Mouse (Mus musculus) embryo, embryonic 9.5 days (tissue): ENCODE measurements at regions not wholly inside any gene's neighbourhood (a gene's known extent, or its start where the extent isn't known, plus 50 kb on each side); places are given as distances from the start of the nearest gene placed in this dataset.

Source experiments
- DNase-seq: peaks from one replicate; pipeline ENCODE4 v3.0.0-alpha.2; 2017; ENCODE audit errors: extremely low spot score

DNA sequence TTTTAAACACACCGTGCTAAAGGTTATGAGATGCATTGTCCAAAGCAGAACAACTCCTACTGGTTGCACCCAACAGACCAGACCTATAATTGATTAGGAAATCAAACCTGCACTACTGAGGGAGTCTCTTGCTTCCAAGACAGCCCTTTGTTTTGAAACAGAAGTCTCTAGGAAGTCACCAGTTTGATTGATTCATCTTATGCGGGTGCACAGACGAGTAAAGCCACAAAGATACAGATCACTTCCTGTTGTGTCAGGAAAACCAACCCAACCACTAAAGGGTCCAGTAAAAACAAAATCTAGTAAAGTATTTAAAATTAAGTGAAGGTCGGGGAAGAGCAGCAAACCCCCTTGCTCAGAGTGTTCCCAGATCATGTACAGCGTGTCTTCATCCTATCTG is 58.3 kb upstream of the N6amt1 start:
- no peak for DNase-seq

GRCm38 (mm10) chr16:87292826-87293225 is 61.2 kb upstream of the N6amt1 start:
- no peak for DNase-seq

DNA sequence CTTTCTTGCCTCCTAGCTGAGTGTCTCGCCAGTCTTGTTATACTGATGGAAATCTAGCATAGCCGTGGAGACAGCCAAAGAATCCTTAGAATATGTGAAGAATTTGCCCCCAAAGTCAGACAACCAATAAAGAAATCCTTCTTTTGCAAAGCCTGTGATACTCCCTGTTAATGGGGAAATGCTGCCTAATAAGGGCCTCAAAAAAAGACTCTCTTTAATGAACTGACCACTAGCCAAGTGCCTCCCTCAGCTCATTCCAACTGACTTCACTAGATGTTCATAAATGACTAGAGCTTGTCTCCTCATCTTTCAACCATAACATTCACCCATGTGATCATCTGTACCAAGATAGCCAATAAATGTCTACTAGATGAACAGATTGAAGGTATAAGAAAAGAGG is 62.3 kb upstream of the N6amt1 start:
- no peak for DNase-seq

DNA sequence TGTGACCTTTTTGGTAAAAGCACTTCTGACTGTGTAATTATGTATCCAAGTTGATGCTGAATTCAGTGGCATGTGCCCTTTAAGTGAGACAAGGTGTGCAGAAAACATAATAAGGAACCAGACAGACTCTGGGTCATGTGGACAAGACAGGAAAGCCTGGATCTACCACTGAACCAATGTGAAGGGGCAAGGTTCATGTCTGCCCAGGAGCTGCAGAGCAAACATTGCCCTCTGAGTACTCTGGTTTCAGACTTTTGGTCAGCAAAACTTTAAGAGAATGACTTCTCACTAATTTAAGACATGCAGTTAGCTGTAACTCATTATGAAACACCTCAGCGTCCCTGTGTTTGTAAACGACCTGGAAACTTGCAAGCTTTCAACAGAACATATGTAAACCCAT is 68.3 kb upstream of the N6amt1 start:
- no peak for DNase-seq

- DNase-seq: peak; percentile 12
These were observed 69.0 kb upstream of the N6amt1 start for GRCm38 (mm10) chr16:87284835-87285510.

DNA sequence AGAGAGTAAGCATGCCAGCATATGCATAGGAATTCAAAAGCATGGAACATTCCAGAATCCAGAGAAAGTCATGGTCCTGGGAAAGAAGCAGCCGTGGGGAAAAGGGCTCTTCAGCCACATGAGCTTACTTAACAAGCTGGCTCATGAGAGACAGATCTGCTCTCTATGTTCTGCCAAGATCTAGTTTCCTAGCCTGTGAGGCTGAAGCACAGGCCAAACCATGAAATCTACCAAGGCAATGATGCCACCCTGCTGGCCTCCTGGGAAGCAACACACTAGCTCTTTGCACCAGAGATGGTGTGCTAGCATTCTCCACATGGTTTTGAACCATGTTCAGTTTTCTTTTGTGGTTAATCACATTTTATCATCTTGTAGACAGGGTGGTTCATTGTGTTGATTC is 75.5 kb upstream of the N6amt1 start:
- DNase-seq: no peak

DNA sequence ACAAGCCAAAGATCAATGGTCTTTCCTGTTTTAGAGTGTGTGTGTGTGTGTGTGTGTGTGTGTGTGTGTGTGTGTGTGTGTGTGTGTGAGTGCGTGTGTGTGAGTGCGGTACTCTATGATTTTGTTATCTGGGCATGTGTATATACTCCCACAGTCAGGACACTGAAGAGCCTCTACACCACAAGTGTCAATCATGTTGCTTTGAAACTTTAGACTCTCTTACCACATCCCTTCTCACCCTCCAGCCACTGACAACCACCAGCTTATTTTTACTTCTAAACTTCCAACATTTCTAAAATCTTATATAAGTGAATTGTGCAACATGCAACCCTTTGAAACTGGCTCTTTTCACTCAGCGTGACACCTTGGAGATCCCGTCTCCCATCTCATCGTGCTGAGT is 81.6 kb upstream of the N6amt1 start:
- DNase-seq: no peak

GRCm38 (mm10) chr16:87267954-87268804 is 85.8 kb upstream of the N6amt1 start:
- DNase-seq: no peak

GRCm38 (mm10) chr16:87267517-87267916 is 86.5 kb upstream of the N6amt1 start:
- no peak for DNase-seq

- DNase-seq: no peak
These were observed 90.4 kb upstream of the N6amt1 start for GRCm38 (mm10) chr16:87263571-87263970.

GRCm38 (mm10) chr16:87263041-87263440 is 90.9 kb upstream of the N6amt1 start:
- DNase-seq: no peak

GRCm38 (mm10) chr16:87262497-87262896 is 91.5 kb upstream of the N6amt1 start:
- no peak for DNase-seq

DNA sequence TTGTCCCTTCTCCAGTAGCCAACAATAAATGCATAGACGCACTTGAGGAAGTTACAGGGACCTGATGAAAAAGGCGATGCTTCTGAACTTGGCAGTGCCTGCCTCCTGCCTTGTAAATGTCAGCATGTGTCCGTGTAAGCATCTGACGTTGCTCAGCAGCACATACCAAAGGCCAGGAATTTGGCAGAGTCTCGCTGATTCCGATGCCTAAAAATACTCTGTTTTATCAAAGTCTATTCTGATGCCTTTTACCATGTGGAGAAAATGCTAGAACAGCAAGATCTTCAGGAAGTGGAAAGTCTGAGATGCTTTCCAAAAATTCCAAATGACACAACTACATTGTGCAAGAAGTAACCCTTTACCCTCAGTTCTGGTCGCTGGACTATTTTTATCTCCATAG is 92.5 kb upstream of the N6amt1 start:
- no peak for DNase-seq

- DNase-seq: no peak
These were observed 99.2 kb upstream of the N6amt1 start for GRCm38 (mm10) chr16:87254736-87255135.

- DNase-seq: no peak
These were observed 103.5 kb upstream of the N6amt1 start for GRCm38 (mm10) chr16:87250531-87250930.

- DNase-seq: peak; percentile 34
These were observed 104.1 kb upstream of the N6amt1 start for GRCm38 (mm10) chr16:87249903-87250302.

DNA sequence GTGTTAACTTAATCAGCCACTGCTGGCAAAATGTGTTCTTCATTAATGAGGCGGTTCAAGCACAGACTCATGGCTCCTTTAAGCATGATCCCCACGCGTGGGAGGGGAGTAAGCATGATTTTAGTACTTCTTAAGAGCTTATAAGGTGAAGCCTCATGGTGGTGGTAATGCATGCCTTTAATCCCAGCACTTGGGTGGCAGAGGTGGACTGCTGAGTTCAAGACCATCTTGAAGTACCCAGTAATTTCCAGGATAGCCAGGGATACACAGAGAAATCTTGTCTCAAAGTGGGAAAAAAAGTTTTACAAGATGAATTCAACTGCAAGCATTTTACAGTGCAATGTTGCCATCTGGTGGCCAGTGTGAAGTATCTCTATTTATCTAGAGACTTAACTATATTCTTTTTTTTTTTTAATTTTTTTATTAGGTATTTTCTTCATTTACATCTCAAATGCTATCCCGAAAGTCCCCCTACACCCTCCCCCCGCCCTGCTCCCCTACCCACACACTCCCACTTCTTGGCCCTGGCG is 105.4 kb upstream of the N6amt1 start:
- peak; percentile 54 for DNase-seq

DNA sequence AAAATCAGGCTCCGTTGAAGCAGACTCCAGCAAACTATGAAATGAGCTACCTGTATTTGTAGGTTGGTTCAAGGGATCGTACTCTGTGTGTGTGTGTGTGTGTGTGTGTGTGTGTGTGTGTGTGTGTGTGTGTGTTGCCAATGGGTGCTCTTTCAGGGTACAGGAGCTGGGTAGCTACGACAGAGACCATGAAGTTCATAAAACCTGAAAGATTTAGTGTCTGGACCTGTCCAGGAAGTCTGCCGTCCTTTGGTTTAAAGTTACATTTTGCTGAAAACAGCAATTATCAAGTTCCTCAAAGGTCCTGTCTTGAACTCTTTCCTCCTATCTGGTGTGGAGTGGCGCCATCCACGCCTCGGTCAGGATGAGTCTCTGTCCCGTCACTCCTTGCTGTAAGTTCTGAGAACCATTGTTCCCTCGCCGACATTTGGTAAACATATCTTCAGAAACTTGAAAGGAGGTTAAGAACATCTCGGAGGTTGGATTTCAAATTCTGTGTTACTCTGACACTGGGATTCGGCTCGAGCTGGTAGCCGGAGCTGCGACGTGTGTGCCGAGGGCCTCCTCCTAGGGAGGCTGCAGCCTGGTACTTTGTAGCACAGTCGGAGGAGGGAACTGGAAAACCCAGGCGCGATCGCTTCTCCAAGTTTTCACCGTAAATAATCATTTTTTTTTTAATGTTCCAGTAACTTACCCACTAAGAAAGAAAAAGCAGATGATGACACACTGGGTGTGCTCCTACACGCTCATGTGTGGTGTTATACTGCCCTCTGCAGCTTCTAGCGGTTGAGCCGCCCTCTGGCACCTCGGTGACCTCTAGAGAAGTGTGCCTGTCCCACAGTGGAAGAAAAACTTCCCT is 107.8 kb upstream of the N6amt1 start:
- peak; percentile 59 for DNase-seq

GRCm38 (mm10) chr16:87245441-87245840 is 108.5 kb upstream of the N6amt1 start:
- no peak for DNase-seq

DNA sequence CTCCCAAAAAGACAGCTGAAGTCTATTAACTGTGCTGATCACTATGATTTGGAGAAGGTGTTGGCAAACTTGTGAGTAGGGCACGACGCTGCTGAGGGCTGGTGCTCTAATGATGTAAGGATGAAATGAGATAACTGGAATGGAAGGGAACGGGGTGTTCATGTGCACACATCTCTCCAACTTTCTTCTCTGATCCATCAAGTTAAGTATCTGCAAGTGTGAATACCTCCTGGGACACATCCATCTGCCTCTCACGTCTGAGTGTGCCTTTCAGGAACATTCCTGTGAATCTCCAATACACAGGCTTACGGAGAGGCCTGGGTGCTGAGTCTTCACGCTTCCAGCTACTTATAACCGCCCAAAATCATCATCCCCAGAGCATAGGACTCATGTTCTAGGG is 112.0 kb upstream of the N6amt1 start:
- DNase-seq: no peak

- no peak for DNase-seq
These were observed 114.9 kb upstream of the N6amt1 start for GRCm38 (mm10) chr16:87239105-87239504.

GRCm38 (mm10) chr16:87234199-87234598 is 119.8 kb upstream of the N6amt1 start:
- no peak for DNase-seq
